Mouse (Mus musculus): ENCODE data around the gene Garem2. TPM values are rescaled to one million over a fixed set of nuclear protein-coding genes. Genes with fewer than 3 reads are reported as not detected.

Garem2 gene
- polyA plus RNA-seq, 1 experiment = 0.03 TPM

GRCm38 (mm10) chr5:30072825-30073821 lies 31.8 kb upstream of the Garem2 start, which contains the start of gene Tyms:
Tyms (minus strand) TSS chr5:30073617.
- Histone ChIP-seq H3K27me3 (ENCODE audit: control insufficient read depth, insufficient read depth, low read length) (no peaks in the 10 kb centered on the region), H3K4me3 (ENCODE audit: low read depth, low read length) (peak within 1 kb of the TSS; percentile 93), H3K27ac (ENCODE audit: insufficient read depth, low read depth, low read length) (peak within 1 kb of the TSS; percentile 48; the same call in 1 of the 2 replicates), H3K36me3 (ENCODE audit: control insufficient read depth, insufficient read depth, low read length) (peaks cover 7% of the 10 kb centered on the region), H3K4me1 (ENCODE audit: control insufficient read depth, insufficient read depth, insufficient read length, low read length) (no peaks in the 10 kb centered on the region)
- WGBS = 1% methylated on average over 45 of the region's 45 CpGs
- TF ChIP-seq POLR2A (IDR thresholded peaks at IDR 0.05; ENCODE audit: low read depth, low read length) (no peak; the same call in 1 of the 2 replicates), CTCF (IDR thresholded peaks at IDR 0.05; ENCODE audit: extremely low read depth, insufficient read length, insufficient replicate concordance, low read depth, low read length) (no peak)

- Histone ChIP-seq H3K4me3 (ENCODE audit: low read depth, low read length) (no peak overlapping the region), H3K27ac (ENCODE audit: insufficient read depth, low read depth, low read length) (no peak overlapping the region), H3K36me3 (ENCODE audit: control insufficient read depth, insufficient read depth, low read length) (no peaks in the 10 kb centered on the region), H3K4me1 (ENCODE audit: control insufficient read depth, insufficient read depth, insufficient read length, low read length) (no peaks in the 10 kb centered on the region), H3K27me3 (ENCODE audit: control insufficient read depth, insufficient read depth, low read length) (no peaks in the 10 kb centered on the region)
- TF ChIP-seq CTCF (IDR thresholded peaks at IDR 0.05; ENCODE audit: extremely low read depth, insufficient read length, insufficient replicate concordance, low read depth, low read length) = no peak
- WGBS = 69% methylated on average over 13 of the region's 13 CpGs
Measured at GRCm38 (mm10) chr5:30092701-30093100, 12.3 kb upstream of the Garem2 start.

- H3K27me3 ChIP-seq (ENCODE audit: control insufficient read depth, insufficient read depth, low read length) = no peaks in the 10 kb centered on the region
- TF ChIP-seq CTCF (IDR thresholded peaks at IDR 0.05; ENCODE audit: extremely low read depth, insufficient read length, insufficient replicate concordance, low read depth, low read length) = no peak
- TF ChIP-seq POLR2A (IDR thresholded peaks at IDR 0.05; ENCODE audit: low read depth, low read length) = no peak
- no peak overlapping the region for H3K4me3 ChIP-seq (ENCODE audit: low read depth, low read length)
- H3K36me3 ChIP-seq (ENCODE audit: control insufficient read depth, insufficient read depth, low read length) = no peaks in the 10 kb centered on the region
- no peak overlapping the region for H3K27ac ChIP-seq (ENCODE audit: insufficient read depth, low read depth, low read length)
- H3K4me1 ChIP-seq (ENCODE audit: control insufficient read depth, insufficient read depth, insufficient read length, low read length) = no peaks in the 10 kb centered on the region
- WGBS = 53% methylated on average over 2 of the region's 2 CpGs
Measured at GRCm38 (mm10) chr5:30094399-30094798, 10.6 kb upstream of the Garem2 start.

GRCm38 (mm10) chr5:30095731-30096130 lies 9.2 kb upstream of the Garem2 start:
- Histone ChIP-seq H3K4me3 (ENCODE audit: low read depth, low read length) (no peak overlapping the region), H3K27me3 (ENCODE audit: control insufficient read depth, insufficient read depth, low read length) (no peaks in the 10 kb centered on the region), H3K36me3 (ENCODE audit: control insufficient read depth, insufficient read depth, low read length) (no peaks in the 10 kb centered on the region), H3K4me1 (ENCODE audit: control insufficient read depth, insufficient read depth, insufficient read length, low read length) (no peaks in the 10 kb centered on the region), H3K27ac (ENCODE audit: insufficient read depth, low read depth, low read length) (no peak overlapping the region)
- TF ChIP-seq POLR2A (IDR thresholded peaks at IDR 0.05; ENCODE audit: low read depth, low read length) = no peak
- no peak for TF ChIP-seq CTCF (IDR thresholded peaks at IDR 0.05; ENCODE audit: extremely low read depth, insufficient read length, insufficient replicate concordance, low read depth, low read length)
- WGBS = 70% methylated on average over 6 of the region's 6 CpGs

GRCm38 (mm10) chr5:30098260-30098659 lies 6.7 kb upstream of the Garem2 start:
- no peak overlapping the region for H3K4me3 ChIP-seq (ENCODE audit: low read depth, low read length)
- WGBS = 86% methylated on average over 1 of the region's 1 CpGs
- TF ChIP-seq POLR2A (IDR thresholded peaks at IDR 0.05; ENCODE audit: low read depth, low read length) (no peak), CTCF (IDR thresholded peaks at IDR 0.05; ENCODE audit: extremely low read depth, insufficient read length, insufficient replicate concordance, low read depth, low read length) (no peak)

GRCm38 (mm10) chr5:30103340-30103739 lies 1.6 kb upstream of the Garem2 start:
- no peak overlapping the region for H3K27ac ChIP-seq (ENCODE audit: insufficient read depth, low read depth, low read length)
- no peaks in the 10 kb centered on the region for H3K36me3 ChIP-seq (ENCODE audit: control insufficient read depth, insufficient read depth, low read length)
- TF ChIP-seq POLR2A (IDR thresholded peaks at IDR 0.05; ENCODE audit: low read depth, low read length) (no peak), CTCF (IDR thresholded peaks at IDR 0.05; ENCODE audit: extremely low read depth, insufficient read length, insufficient replicate concordance, low read depth, low read length) (no peak)
- H3K4me3 ChIP-seq (ENCODE audit: low read depth, low read length) = no peak overlapping the region
- peaks cover 24% of the 10 kb centered on the region for H3K27me3 ChIP-seq (ENCODE audit: control insufficient read depth, insufficient read depth, low read length)
- no peaks in the 10 kb centered on the region; the same call in 1 of the 2 replicates for H3K4me1 ChIP-seq (ENCODE audit: control insufficient read depth, insufficient read depth, insufficient read length, low read length)
- 82% methylated on average over 3 of the region's 3 CpGs for WGBS

More at GRCm38 (mm10) chr5:30098260-30098659, 6.7 kb upstream of the Garem2 start:
- no peaks in the 10 kb centered on the region for H3K36me3 ChIP-seq (ENCODE audit: control insufficient read depth, insufficient read depth, low read length)
- no peak overlapping the region for H3K27ac ChIP-seq (ENCODE audit: insufficient read depth, low read depth, low read length)
- H3K4me1 ChIP-seq (ENCODE audit: control insufficient read depth, insufficient read depth, insufficient read length, low read length) = no peaks in the 10 kb centered on the region
- no peaks in the 10 kb centered on the region for H3K27me3 ChIP-seq (ENCODE audit: control insufficient read depth, insufficient read depth, low read length)

GRCm38 (mm10) chr5:30104339-30104738 lies 622 bp upstream of the Garem2 start:
- peaks cover 24% of the 10 kb centered on the region for H3K27me3 ChIP-seq (ENCODE audit: control insufficient read depth, insufficient read depth, low read length)
- 8% methylated on average over 12 of the region's 12 CpGs for WGBS
- no peaks in the 10 kb centered on the region; the same call in 1 of the 2 replicates for H3K4me1 ChIP-seq (ENCODE audit: control insufficient read depth, insufficient read depth, insufficient read length, low read length)
- H3K4me3 ChIP-seq (ENCODE audit: low read depth, low read length) = no peak overlapping the region
- TF ChIP-seq POLR2A (IDR thresholded peaks at IDR 0.05; ENCODE audit: low read depth, low read length) = no peak
- TF ChIP-seq CTCF (IDR thresholded peaks at IDR 0.05; ENCODE audit: extremely low read depth, insufficient read length, insufficient replicate concordance, low read depth, low read length) = peak; percentile 61
- no peaks in the 10 kb centered on the region for H3K36me3 ChIP-seq (ENCODE audit: control insufficient read depth, insufficient read depth, low read length)
- H3K27ac ChIP-seq (ENCODE audit: insufficient read depth, low read depth, low read length) = no peak overlapping the region
